Mouse (Mus musculus) liver, embryonic 14.5 days (tissue): ENCODE data around the gene D030056L22Rik. TPM values are rescaled to one million over a fixed set of nuclear protein-coding genes. Genes with fewer than 3 reads are reported as not detected.

Experiments
- ATAC-seq: fragments of 200-750 bp; cut with Nextera tagmentation; 2 replicates; pipeline ENCODE4 v1.8.0; 2017; ENCODE audit warnings: moderate number of reproducible peaks, mild to moderate bottlenecking, moderate library complexity; ENCODE audit not compliant: insufficient read depth
- DNase-seq, 3 experiments: peaks; one replicate each; pipeline ENCODE4 v3.0.0-alpha.2; 2012 to 2013; ENCODE audit warnings: low read depth in 3 of 3, low spot score in 3 of 3
- H3K27ac ChIP-seq: fragments of 300-500 bp; sonication (generic); 2 replicates; pipeline ENCODE4 v1.5.1; 2014; ENCODE audit warnings: moderate library complexity, mild to moderate bottlenecking, control low read depth, inconsistent platforms
- H3K27me3 ChIP-seq: fragments of 300-500 bp; sonication (generic); 2 replicates; pipeline ENCODE4 v1.6.1; 2014; ENCODE audit warnings: mild to moderate bottlenecking, low read length, moderate library complexity; ENCODE audit not compliant: control insufficient read depth, insufficient read depth
- H3K36me3 ChIP-seq: fragments of 300-500 bp; sonication (generic); replicated peaks from 2 replicates; pipeline ENCODE4 v1.6.1; 2014; ENCODE audit warnings: low read depth; ENCODE audit not compliant: control insufficient read depth, insufficient read depth
- H3K4me1 ChIP-seq, 2 experiments: fragments of 200-500 bp in 1 of 2; fragments of 300-500 bp in 1 of 2; sonication (generic) in 1 of 2; replicated peaks; 2 replicates each; pipeline ENCODE4 v1.6.1; 2012 to 2014; ENCODE audit warnings: antibody characterized with exemption in 1 of 2, inconsistent platforms in 1 of 2, low read length in 1 of 2; ENCODE audit not compliant: control insufficient read depth in 2 of 2, insufficient read depth in 2 of 2
- H3K4me2 ChIP-seq: fragments of 300-500 bp; sonication (generic); 2 replicates; pipeline ENCODE4 v1.6.1; 2014; ENCODE audit warnings: low read depth, mild to moderate bottlenecking, control low read depth, moderate library complexity
- H3K4me3 ChIP-seq, 2 experiments: fragments of 200-500 bp in 1 of 2; fragments of 300-500 bp in 1 of 2; sonication (generic) in 1 of 2; 2 replicates each; pipeline ENCODE4 v1.5.1; 2012 to 2014; ENCODE audit warnings: low read depth in 2 of 2, low read length in 2 of 2, mild to moderate bottlenecking in 2 of 2, control low read depth in 1 of 2, inconsistent platforms in 1 of 2, moderate library complexity in 1 of 2; ENCODE audit not compliant: insufficient read depth in 1 of 2
- H3K9ac ChIP-seq: fragments of 300-500 bp; sonication (generic); replicated peaks from 2 replicates; pipeline ENCODE4 v1.6.1; 2014; ENCODE audit warnings: mild to moderate bottlenecking, control low read depth, moderate library complexity
- H3K9me3 ChIP-seq: fragments of 300-500 bp; sonication (generic); 2 replicates; pipeline ENCODE4 v1.6.1; 2016; ENCODE audit warnings: low read length, mixed read lengths; ENCODE audit not compliant: control insufficient read depth
- CTCF ChIP-seq: IDR thresholded peaks from 2 replicates; pipeline ENCODE4 v1.5.1; 2016; ENCODE audit warnings: antibody characterized with exemption, low read depth, control low read depth
- EP300 ChIP-seq: IDR thresholded peaks from 2 replicates; pipeline ENCODE4 v1.6.1; 2016; ENCODE audit warnings: antibody characterized with exemption, low read depth
- WGBS: fragments of 180-500 bp; shearing (Covaris S2); extraction: QIAGEN DNeasy Blood & Tissue Kit; methylation state at CpG from one replicate; pipeline ENCODE4 v1.1.7; 2014; ENCODE audit not compliant: insufficient replicate concordance; 5-methylcytosine and 5-hydroxymethylcytosine counted together
- polyA plus RNA-seq, 2 experiments: library from polyadenylated mRNA; depleted of rRNA in 1 of 2; stranded (reverse) in 1 of 2; unstranded in 1 of 2; fragments of >200 nt; fragmentation: Nextera tagmentation in 1 of 2; extraction: Ambion mirVana in 1 of 2; gene quantifications; 2 replicates each; pipeline versions ENCODE4 v1.2.1 to v1.2.3; 2012 to 2014

The D030056L22Rik gene
- polyA plus RNA-seq, 2 experiments = 28.3 to 36.6 TPM

- TF ChIP-seq CTCF = no peak
- 0 out of 2 replicates have a peak, but pooled peaks have one; percentile 9 for TF ChIP-seq EP300
- no peak overlapping the region for H3K9ac ChIP-seq
- H3K4me2 ChIP-seq = peak overlapping the region; percentile 22; the same call in 1 of the 2 replicates
- H3K27me3 ChIP-seq = no peaks in the 10 kb centered on the region
- peaks cover 7 to 11% of the 10 kb centered on the region in 2 experiments for H3K4me1 ChIP-seq
- H3K36me3 ChIP-seq = no peaks in the 10 kb centered on the region
- WGBS = 51% methylated on average over 7 of the region's 7 CpGs
- ATAC-seq = peak; percentile 70; the same call in 1 of the 2 replicates
- H3K4me3 ChIP-seq = no peak overlapping the region
- no peak overlapping the region for H3K27ac ChIP-seq
- H3K9me3 ChIP-seq = no peaks in the 10 kb centered on the region
- DNase-seq = no peak
Measured at GRCm38 (mm10) chr19:18739146-18739545, 26.2 kb downstream of the D030056L22Rik start.

DNA sequence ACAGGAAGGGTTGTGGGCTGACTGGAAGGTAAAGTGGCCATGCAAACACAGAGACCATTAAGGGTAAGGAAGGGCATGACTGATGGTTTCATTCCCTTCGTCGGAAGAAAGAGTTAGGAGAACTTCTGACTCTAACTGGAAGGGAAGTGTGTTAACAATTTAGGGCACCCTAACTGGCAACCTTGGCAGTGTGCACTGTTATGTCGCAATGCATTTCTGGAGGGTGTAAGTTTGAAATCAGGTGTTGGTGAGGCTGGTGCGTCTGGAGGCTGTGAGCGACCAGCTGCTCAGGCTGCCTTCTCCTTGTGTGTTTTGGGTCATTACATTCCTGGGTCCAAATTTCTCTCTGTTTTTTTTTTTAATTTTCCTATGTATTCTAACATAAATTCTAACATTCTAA, 31.0 kb downstream of the D030056L22Rik start:
- Histone ChIP-seq H3K9ac (no peak overlapping the region), H3K4me1 (peaks cover 4% of the 10 kb centered on the region in 2 experiments), H3K4me2 (no peak overlapping the region), H3K27ac (no peak overlapping the region), H3K9me3 (no peaks in the 10 kb centered on the region), H3K27me3 (no peaks in the 10 kb centered on the region), H3K36me3 (no peaks in the 10 kb centered on the region), H3K4me3 (no peak overlapping the region)
- no peak for TF ChIP-seq CTCF
- no peak for TF ChIP-seq EP300
- WGBS = 60% methylated on average over 5 of the region's 5 CpGs
- DNase-seq (no peak), ATAC-seq (no peak)

- DNase-seq = no peak
- Histone ChIP-seq H3K9ac (no peak overlapping the region), H3K9me3 (no peaks in the 10 kb centered on the region), H3K27me3 (peaks cover 9% of the 10 kb centered on the region), H3K4me3 (no peak overlapping the region), H3K36me3 (no peaks in the 10 kb centered on the region), H3K4me1 (no peaks in the 10 kb centered on the region), H3K27ac (no peak overlapping the region), H3K4me2 (no peak overlapping the region)
- WGBS = 65% methylated on average over 5 of the region's 5 CpGs
- ATAC-seq = no peak
- TF ChIP-seq EP300 = no peak
- no peak for TF ChIP-seq CTCF
Measured at GRCm38 (mm10) chr19:18746576-18747340, 33.8 kb downstream of the D030056L22Rik start.

DNA sequence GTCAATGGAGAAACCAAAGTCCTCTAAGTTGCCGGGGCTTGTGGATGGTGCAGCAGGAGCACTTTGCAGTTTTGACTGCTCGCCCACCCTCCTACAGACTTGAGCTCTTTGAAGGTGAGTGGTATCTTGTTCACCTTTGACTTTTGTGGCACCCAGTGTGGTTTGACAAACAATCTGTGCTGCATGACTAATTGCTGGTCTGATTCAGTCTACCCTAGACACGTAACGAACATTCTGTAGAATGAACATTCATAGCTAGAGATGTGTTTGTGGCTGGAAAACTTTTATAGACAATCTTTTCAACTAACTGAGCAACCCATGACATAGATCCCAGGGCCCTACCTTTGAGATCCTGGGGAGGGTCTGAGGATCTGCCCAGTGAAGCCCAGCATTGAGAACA, 34.4 kb downstream of the D030056L22Rik start:
- no peak for ATAC-seq
- Histone ChIP-seq H3K4me1 (no peaks in the 10 kb centered on the region), H3K27ac (no peak overlapping the region), H3K4me3 (no peak overlapping the region), H3K27me3 (peaks cover 9% of the 10 kb centered on the region), H3K4me2 (no peak overlapping the region), H3K9me3 (no peaks in the 10 kb centered on the region), H3K36me3 (no peaks in the 10 kb centered on the region), H3K9ac (no peak overlapping the region)
- DNase-seq = no peak
- 75% methylated on average over 4 of the region's 4 CpGs for WGBS
- TF ChIP-seq CTCF (no peak), EP300 (no peak)

GRCm38 (mm10) chr19:18749598-18750339, 36.8 kb downstream of the D030056L22Rik start, which contains the start of gene Trpm6:
Trpm6 (plus strand) TSS chr19:18749983.
- Histone ChIP-seq H3K9ac (peak within 1 kb of the TSS; percentile 5; the same call in 1 of the 2 replicates), H3K4me1 (no peaks in the 10 kb centered on the region), H3K36me3 (no peaks in the 10 kb centered on the region), H3K9me3 (no peaks in the 10 kb centered on the region), H3K27me3 (peaks cover 9% of the 10 kb centered on the region), H3K4me3 (peak within 1 kb of the TSS; percentile 20 to 40), H3K27ac (no peak within 1 kb of the TSS), H3K4me2 (peak within 1 kb of the TSS; percentile 59)
- no peak for TF ChIP-seq CTCF
- no peak for TF ChIP-seq EP300
- WGBS = 5% methylated on average over 41 of the region's 41 CpGs
- no peak for ATAC-seq
- no peak for DNase-seq
